Mouse (Mus musculus): ENCODE measurements around the gene Arl14ep. TPM values are rescaled to one million over a fixed set of nuclear protein-coding genes. Genes with fewer than 3 reads are reported as not detected.

Arl14ep gene
- total RNA-seq, 2 experiments from 2014 or later: 51.5 to 53.6 TPM

DNA sequence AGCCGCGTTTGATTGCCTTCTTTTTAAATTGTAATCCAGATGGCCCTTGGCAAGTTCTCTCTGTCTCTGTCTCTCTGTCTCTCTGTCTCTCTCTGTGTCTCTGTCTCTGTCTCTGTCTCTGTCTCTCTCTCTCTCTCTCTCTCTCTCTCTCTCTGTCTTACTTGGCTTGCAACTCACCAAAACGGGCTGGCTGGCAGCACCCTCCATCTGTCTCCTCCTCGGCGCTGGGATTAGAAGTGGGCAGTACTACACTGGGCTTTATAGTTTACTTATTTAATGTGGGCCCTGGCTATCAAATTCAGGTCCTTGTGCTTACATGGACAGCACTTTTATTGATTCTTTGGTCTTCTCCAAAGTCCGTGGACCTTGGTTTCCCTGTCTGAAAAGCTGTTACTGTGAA lies 18.1 kb downstream of the Arl14ep start:
- no peak for DNase-seq (ENCODE audit: extremely low spot score in 1 of 2, low spot score in 1 of 2)

DNA sequence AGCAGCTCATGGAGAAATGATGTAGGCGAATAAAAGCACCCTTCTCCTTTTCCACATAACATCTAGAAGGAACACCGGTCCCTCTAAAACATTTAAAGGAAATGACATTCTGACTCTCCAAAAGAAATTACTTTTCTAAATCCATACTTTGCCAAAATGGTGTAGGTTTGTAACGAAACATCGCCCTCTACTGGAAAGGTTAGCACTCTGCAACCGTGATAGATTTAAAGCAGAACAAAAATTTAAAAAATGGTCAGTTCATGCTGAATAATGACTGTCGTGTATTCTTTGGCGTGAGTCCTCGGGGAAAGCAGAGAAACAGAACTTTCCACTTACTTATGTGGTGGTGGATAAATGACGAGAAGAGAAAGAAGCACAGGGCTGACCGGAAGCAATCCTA lies 18.6 kb downstream of the Arl14ep start:
- DNase-seq (ENCODE audit: extremely low spot score in 1 of 2, low spot score in 1 of 2): no peak

DNA sequence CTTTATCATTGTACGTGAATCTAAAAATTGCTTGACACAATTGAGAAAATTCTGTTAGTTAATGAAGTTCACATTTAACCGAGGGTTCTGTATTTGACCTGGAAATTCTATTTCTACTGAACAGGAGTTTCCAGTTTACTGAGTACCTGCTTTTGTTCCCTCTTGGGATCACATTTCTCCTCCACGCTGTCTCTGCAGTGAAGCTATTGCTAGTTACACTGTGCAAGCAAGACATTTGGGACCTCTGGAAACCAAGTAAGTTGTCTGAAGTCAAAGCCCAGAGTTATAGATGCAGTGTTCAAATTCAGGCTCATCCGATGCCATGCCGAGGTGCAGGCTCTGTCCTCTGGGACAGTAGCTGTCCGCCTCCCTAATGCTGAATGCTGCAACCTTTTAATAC lies 19.2 kb downstream of the Arl14ep start:
- no peak for DNase-seq (ENCODE audit: extremely low spot score in 1 of 2, low spot score in 1 of 2)

DNA sequence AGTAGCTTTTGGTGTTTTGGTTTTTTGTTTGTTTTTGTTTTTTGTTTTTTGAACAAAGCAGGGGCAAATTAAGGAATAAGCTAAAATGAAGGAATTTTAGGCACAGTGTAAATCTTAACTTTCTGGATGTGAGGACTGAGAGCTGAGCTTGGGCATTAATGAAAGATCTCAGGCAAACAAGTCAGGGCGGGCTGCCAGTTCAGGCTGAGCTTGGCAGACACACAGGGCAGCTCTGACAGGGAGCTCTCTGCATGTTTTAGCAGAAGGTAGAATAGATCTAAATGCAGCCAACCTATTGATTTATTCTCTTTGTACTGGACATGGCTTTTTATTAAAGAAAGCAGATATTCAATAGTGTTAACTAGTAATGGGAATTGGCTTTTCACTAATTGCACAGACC lies 31.8 kb downstream of the Arl14ep start:
- DNase-seq (ENCODE audit: extremely low spot score in 1 of 2, low spot score in 1 of 2): peak in 1 of 2 experiments; percentile 58

DNA sequence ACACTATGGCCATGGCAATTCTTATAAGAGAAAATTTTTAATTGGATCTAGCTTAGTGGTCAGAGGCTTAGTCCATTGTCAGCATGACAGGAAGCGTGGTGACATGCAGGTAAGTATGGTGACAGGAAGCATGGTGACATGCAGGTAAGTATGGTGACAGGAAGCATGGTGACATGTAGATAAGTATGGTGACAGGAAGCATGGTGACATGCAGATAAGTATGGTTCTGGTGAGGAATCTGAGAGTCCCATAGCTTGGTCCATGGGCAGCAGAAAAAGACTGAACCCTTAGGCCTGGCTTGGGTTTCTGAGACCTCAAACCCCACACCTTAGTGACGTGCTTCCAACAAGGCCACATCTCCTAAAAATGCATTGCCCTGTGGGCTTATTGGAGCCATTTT lies 38.5 kb downstream of the Arl14ep start:
- DNase-seq (ENCODE audit: extremely low spot score in 1 of 2, low spot score in 1 of 2): no peak

DNA sequence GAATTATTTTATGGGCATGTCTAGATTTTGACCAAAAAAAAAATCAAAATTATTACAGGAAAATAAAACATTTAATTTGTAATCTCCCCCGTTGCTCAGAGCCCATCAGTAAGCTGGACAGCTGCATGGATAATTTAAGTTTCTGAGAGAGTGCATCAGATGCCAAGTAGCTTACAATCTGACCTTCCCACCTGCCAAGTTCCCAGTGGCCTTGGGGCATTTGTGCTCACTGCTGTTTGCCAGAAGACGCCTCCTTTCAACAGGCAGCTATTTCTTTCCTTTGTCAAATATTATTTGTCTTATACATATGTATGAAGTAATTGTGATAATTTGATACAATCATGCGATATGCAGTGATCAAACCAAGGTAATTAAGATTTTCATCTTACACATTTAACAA lies 44.3 kb downstream of the Arl14ep start:
- no peak for DNase-seq (ENCODE audit: extremely low spot score in 1 of 2, low spot score in 1 of 2)

Other genes starting within 250 kb of the Arl14ep start
- not detected for gene Fshb, start 85.2 kb upstream of the Arl14ep start, total RNA-seq (2021)